Mouse (Mus musculus): ENCODE measurements around the gene Pllp. TPM values are rescaled to one million over a fixed set of nuclear protein-coding genes. Genes with fewer than 3 reads are reported as not detected.
A peak's percentile ranks its signal among the peaks of the same experiment; 100 is the strongest.

The Pllp gene
- total RNA-seq, 1 experiment from 2014 or later = 0.81 TPM

DNA sequence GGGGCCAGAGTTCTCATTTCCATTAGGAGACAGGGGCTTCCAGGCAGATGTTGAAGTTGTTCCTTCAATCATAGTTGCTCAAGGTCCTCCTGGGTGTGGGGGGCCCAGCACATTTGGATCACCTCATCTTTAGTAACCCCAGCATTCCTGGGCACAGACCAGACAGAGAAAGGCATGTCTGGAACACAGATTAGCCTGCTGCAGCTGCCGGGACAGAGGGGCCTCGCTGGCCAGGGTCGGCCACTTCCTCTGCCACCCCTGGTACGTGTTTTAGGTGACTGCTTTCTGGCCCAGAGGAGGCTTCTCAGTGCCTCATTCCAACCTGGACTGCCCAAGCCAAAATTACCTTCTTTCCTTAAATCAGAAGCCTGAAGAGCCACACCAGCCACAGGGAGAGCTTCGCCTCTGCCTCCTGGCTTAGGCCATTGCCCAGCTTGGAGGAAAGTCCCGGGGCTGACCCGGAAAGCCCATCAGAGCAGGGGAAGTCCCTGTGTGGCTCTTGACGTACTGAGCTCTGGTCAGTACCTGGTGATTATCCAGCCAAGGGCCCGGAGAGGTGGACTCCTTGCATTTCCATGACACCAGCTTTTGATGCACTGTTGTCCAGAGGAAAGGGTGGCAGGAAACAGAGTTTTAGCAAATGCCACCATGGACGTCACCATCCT is 9.6 kb upstream of the Pllp start:
- ATAC-seq (ENCODE audit: extremely low read depth, insufficient number of reproducible peaks, low FRiP score, poor library complexity, severe bottlenecking) = no peak

DNA sequence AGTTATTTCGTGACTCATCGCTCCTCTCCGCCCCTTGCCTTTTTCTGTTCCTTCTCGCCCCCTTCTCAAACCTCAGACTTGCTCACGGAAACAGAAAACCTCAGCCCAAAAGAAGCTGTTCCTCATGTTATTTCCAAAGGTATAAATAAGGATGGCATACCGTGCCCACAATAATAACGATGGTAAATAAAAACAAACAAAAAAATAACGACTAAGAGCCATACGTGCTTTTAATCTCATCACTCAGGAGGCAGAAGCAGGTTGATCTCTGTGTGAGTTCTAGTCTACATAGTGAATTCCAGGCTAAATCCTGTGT is 8.5 kb upstream of the Pllp start:
- ATAC-seq (ENCODE audit: extremely low read depth, insufficient number of reproducible peaks, low FRiP score, poor library complexity, severe bottlenecking) = no peak

DNA sequence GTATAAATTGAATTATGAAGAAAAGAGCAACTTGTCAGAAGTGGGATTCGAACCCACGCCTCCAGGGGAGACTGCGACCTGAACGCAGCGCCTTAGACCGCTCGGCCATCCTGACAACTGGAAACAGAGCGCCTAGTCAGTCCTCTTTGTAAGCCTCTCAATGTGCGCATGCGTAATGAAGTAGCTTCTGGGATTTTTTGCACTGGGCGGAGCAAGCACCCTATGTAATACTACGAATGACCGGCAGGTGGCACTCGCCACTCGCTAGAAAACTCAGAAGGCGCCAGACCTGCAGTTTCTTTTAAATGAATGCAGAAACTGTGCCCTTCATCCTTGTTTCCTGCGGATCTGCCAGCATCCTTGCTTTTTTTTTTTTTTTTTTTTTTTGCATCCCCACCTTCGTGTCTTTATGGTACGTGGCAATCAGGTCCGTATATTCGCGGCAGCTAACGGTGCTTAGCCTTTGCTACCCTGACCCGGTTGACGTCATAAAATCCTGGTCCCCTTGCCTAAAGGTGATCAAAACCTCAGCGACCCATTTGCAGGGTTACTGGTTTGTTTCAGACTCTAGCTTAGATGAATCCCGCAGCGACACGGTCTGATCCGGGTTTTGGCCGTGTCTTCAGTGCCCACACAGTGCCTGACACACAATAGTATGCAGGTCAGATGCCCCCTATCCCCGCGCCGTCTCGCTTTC is 8.0 kb upstream of the Pllp start:
- ATAC-seq (ENCODE audit: extremely low read depth, insufficient number of reproducible peaks, low FRiP score, poor library complexity, severe bottlenecking) = peak; percentile 87

DNA sequence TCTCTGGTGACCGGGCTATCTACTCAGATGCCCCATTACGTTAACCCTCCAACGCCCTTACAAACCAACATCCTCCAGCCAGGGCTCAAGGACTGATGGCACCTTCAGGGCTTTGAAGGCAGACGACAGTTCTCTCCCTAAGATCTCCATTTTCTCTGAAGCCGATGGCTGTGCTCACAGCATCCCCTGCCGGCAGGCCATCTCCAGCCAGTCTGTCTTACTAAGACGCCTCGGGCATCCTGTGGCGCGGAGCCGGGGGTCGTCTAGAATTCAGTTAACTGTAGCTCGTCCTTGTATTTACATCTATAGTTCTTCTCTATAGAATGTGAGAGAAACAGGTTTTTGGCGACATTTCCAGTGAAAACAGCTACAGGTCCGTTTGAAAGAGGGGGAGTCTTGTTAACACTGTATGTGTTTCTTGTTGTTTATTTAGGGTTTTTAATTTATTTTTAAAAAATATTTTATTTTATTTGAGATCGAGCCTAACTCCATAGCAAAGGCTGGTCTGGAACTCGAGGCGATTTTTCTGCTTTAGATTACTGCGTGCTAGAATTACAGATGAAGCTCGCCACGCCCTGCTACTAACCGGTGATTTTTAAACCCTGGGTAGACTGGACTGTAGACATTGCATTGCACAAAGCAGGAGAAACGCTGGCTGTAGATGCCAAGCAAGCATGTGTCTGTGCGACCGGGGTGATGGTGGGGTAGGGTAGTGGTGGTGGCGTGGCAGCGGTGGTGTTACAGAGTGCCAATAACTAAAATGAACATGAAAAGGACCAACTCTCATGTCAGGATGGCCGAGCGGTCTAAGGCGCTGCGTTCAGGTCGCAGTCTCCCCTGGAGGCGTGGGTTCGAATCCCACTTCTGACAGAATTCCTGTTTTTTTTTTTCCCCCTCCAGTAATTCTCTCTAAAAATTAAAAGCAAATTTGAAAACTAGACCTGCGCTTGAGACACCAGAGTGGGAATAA is 7.1 kb upstream of the Pllp start:
- peak; percentile 48 for ATAC-seq (ENCODE audit: extremely low read depth, insufficient number of reproducible peaks, low FRiP score, poor library complexity, severe bottlenecking)

DNA sequence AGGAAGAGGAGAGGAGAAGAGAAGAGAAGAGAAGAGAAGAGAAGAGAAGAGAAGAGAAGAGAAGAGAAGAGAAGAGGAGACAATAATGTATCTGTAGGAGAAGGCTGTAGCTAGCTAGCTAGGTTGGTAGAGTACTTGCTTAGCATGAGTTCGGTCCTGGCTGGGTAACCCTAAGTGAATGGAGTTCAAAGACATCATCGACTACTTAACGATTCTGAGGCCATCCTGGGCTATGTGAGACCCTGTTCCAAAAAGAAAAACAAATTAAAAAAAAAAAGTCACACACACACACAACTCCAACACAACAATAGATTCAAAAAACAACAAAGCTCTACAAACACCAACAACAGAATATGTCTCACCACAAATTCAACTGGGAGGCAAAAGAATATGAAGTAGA is 6.1 kb upstream of the Pllp start:
- ATAC-seq (ENCODE audit: extremely low read depth, insufficient number of reproducible peaks, low FRiP score, poor library complexity, severe bottlenecking) = no peak

DNA sequence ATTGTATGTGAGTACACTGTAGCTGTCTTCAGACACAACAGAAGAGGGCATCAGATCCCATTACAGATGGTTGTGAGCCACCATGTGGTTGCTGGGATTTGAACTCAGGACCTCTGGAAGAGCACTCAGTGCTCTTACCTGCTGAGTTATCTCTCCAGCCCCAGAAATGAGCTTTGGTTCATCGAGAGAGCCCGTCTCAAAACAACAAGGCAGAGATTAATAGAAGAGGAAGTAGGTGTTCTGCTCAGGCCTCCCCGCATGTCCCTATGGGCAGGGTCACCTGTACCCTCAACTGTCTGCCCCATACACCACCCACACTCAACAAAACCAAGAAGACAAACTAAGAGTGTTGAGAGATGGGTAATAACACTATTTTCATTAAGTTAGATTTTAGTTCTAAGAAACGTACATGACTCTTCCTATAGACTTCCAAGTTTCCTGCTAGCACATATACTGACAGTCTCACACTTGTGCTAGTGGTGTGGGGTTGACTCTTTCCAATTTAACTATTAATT is 4.4 kb upstream of the Pllp start:
- ATAC-seq (ENCODE audit: extremely low read depth, insufficient number of reproducible peaks, low FRiP score, poor library complexity, severe bottlenecking) = no peak

DNA sequence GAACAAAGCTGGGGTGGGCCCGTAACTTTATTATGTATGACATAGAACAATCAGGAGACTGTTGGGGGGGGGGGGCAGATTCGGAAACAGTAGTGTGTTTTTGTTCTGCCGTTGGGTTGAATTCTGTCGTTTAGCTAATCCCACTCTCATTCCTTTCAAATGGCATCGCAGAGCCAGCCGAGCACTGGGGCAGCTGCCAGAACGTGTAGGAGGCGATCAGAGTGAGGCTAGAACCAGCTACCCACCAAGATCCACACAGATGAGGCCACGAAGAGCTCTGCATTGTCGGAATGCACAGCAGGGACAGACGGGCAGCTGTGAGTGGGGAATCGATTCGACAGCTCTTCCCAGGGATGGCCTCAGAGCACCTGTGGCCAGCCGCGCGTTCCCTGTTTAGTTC is 3.3 kb upstream of the Pllp start:
- ATAC-seq (ENCODE audit: extremely low read depth, insufficient number of reproducible peaks, low FRiP score, poor library complexity, severe bottlenecking) = no peak

DNA sequence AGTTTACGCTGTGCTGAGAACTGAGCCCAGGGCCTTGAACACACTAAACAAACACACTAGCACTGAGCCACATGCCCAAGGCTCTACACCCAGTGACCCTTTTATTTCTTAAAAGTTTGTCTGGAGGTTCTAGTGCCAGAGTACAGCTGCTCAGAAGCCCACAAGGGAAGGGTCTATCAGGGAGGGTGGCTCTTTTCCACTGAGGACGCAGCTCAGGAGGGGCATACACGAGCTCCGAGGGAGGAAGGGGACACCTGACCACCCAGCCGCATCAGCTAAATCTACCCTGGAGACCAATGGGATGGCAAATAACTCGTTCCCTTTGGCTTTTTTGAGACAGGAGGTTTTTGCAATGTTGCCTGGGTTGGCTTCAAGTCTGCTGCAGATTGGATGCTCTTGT is 1.9 kb upstream of the Pllp start:
- ATAC-seq (ENCODE audit: extremely low read depth, insufficient number of reproducible peaks, low FRiP score, poor library complexity, severe bottlenecking) = no peak

DNA sequence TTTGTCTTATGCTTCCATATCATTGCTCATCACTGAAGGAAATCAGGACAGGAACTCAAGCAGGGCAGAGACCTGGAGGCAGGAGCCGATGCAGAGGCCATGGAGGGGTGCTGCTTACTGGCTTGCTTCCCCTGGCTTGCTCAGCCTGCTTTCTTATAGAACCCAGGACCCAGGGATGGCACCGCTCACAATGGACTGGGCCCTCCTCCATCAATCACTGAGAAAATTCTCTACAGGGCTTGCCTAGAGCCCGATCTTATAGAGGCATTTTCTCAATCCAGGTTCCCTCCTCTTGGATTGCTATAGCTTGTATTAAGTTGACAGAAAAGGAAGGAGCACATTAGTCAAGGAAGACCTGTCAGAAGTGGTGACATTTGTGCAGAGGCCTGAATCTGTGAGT is 488 bp upstream of the Pllp start:
- no peak for ATAC-seq (ENCODE audit: extremely low read depth, insufficient number of reproducible peaks, low FRiP score, poor library complexity, severe bottlenecking)

DNA sequence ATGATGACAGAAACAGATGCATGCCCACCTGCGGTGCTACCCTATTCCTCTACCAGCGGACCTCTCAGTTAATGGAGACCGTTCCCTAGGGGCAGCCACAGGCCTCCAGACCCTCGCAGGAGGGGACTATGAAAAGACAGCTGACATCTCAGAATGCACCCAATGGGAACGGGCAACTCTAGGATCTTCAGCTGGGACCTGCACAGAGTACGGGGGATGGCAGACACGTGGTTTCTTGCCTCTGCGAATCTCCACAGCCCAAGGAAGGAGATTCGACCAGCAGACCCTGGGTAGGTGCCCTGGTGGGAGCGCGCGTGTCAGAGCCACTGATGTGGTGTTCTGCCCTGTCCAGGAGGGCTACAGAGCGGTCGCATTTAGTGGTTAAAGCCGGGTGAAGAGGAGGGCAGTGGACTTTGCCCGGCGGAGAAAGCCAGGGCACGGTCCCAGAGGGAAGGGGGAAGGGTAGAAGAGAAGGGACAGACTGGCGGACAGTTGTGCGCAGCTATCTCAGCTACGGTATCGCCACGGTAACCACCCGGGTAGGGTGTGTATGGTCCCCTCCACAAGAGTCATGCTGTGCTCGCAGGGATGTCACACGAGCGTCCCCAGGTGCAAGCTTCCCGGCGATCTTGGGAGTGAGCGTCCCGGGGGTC is 611 bp downstream of the Pllp start:
- ATAC-seq (ENCODE audit: extremely low read depth, insufficient number of reproducible peaks, low FRiP score, poor library complexity, severe bottlenecking) = no peak

DNA sequence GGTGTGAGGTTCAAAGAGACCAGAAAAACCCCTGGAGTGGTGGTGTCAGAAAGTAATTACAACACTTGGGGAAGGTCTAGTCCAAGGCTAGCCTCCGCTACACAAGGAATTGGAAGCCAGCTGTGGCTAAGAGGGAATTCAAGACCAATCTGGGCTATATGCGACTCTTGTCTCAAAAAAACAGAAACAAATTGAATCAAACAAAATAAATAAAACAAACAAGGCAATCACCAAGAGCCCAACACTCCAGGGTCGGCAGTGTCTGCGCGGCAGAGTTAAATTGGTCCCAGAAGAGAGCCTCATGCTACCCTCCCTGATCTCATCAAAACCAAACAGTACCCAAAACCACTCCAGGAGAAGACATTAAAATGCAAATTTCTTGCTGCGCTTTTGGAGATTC is 1.4 kb downstream of the Pllp start:
- no peak for ATAC-seq (ENCODE audit: extremely low read depth, insufficient number of reproducible peaks, low FRiP score, poor library complexity, severe bottlenecking)

DNA sequence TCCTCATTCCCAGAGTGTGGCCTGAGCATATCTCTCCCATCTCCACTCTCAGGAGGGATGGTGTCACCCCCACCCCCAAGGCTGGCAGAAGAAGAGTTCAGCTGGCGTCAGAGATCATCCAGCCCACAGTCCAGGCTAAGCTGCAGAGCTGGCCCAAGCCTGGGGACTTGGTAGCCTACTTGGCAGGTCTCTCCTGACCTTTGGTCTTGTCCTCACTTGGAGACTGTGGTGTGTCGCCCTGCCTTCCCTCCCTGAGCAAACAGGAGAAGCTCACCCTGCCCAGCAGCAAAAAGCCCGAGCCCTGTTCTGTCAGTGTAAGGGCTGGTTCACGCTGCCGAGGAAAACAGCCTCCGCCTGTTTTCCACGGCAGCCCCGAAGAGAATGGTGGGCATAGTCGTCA is 10.1 kb downstream of the Pllp start:
- no peak; the same call in 1 of the 2 replicates for ATAC-seq (ENCODE audit: extremely low read depth, insufficient number of reproducible peaks, low FRiP score, poor library complexity, severe bottlenecking)

DNA sequence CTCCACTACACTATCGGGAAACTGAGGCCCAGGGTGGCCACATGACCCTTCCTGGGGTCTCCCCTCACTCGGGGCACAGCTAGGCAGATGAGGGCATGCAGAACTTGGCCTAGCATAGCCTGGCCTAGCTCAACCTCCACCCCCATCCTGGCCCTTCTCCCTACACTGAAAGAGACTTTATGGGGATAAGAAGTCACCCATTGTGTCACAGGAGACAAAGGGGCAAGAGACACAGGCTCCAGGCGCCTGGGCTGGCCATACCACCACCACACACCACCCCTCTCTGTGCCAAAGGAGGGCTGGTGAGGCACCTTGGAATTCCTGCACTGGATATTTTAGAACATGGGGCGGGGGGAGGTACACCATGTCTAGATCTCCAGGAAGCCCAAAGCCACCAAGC is 11.8 kb downstream of the Pllp start:
- no peak for ATAC-seq (ENCODE audit: extremely low read depth, insufficient number of reproducible peaks, low FRiP score, poor library complexity, severe bottlenecking)

DNA sequence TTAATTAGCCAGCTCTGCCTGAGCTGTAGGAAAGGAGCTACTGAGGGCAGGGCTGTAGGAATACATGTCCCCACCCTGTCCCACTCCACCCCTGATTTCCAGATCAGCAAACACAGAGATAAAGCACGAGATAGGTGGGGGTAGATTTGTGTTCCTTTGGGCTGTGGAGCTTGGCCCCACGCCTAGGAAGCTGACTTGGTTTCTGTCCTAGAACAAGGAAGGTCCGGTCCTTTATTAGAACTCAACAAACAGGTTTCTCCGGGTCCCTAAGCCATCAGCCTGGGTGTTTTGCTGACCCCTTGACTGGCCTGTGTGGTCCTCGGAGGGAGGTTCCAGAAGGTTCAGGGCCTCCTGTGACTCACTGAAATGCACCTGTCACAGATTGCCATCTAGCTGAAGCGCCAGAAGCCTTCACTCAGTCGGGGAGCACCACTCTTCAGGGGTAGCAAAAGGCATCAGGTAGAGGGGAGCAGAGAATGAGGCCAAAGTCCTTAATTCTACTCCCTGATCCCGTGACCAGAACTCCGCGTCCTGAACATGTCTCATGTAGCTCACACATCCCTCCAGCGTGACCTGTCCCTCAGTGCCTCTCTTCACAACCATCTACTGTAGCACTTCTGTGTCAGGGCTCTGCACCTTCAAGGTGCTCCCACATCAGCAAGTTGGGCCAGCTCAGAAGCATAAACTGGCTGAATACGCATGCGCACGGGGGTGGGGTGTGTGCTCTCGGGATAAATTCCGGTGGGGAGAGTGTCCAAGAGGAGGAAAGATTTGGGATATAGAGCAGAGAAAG is 13.2 kb downstream of the Pllp start:
- ATAC-seq (ENCODE audit: extremely low read depth, insufficient number of reproducible peaks, low FRiP score, poor library complexity, severe bottlenecking) = no peak

DNA sequence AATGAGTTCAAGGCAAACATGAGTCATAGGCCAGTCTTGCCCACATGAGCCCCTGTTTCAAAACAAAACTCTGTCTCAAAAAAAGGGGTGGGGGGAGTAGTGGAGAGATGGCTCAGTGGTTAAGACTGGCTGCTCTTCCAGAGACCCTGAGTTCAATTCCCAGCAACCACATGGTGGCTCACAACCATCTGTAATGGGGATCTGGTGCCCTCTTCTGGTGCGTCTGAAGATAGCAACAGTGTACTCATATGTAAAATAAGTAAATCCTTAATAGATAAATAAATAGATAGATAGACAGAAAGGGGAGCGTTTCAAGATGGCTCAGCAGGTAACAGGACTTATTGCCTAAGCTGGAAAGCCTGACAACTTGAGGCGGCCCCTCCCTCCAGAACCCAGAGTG is 15.7 kb downstream of the Pllp start:
- no peak for ATAC-seq (ENCODE audit: extremely low read depth, insufficient number of reproducible peaks, low FRiP score, poor library complexity, severe bottlenecking)

DNA sequence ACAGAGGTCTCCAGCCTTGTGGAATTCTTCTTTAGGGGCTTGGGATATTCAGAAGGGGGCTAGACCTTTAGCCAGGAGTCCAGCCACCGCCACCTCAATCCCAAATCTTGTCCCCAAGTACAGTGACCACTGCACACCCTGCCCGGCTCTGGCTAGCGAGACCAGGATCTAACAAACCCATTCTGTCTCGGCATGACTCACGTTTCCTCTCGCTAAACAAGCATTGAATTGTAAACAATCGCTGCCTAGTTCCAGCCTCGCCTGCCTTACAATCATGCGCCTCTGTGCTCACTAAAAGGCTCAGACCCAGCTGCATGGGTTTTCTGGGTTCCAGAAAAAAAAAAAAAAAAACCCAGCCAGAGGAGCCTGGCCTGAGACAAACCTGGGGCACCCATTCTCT is 17.5 kb downstream of the Pllp start:
- ATAC-seq (ENCODE audit: extremely low read depth, insufficient number of reproducible peaks, low FRiP score, poor library complexity, severe bottlenecking) = no peak

DNA sequence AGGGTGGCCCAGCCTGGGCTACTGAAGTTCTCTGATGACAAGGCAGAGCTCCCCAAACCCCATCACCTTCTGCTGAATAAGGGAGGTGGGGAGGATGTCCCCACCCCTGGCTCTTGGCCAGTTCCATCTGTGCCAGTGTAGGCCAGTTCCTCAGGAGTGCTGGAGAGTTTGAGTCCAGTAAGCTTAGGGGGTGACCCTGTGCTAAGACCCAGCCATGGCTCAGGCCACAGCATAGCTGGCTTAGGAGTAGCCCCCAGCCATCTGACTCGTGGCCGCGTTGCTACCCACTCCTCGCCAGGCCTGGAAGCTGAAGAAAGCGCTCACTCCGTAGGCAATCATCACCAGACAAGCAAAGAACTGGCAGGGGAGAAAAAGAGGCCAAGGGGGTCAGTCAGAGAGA is 20.2 kb downstream of the Pllp start:
- ATAC-seq (ENCODE audit: extremely low read depth, insufficient number of reproducible peaks, low FRiP score, poor library complexity, severe bottlenecking) = no peak

DNA sequence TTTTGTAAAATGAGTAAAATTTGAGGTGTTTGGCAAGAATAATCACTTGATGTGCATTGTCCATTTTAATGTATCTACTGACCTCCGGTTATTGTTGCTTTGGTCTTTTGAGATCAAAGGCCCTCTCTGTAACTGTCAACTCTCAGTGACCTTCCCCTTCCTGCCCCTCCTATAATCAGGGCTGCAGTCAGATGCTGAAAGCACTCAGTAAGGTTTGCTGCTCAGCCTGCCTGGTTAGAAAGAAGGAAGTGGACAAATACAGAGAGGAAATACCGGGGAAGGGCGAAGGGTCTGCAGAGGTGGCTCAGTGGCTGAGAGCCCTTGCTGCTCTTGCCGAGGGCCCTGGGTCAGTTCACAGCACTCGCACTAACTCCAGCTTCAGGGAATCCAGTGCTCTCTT is 21.7 kb downstream of the Pllp start:
- ATAC-seq (ENCODE audit: extremely low read depth, insufficient number of reproducible peaks, low FRiP score, poor library complexity, severe bottlenecking) = no peak
